Mouse (Mus musculus) effector memory CD4-positive, alpha-beta T cell, adult 5 months (primary cell): ENCODE data around the gene Lhfpl4. TPM values are rescaled to one million over a fixed set of nuclear protein-coding genes. Genes with fewer than 3 reads are reported as not detected.

Experiments
- polyA plus RNA-seq: library from polyadenylated mRNA; unstranded; fragments of 100-300 nt; shearing (Covaris generic); gene quantifications from one replicate; pipeline ENCODE4 v1.2.1, GENCODE M21; 2017

The Lhfpl4 gene
- polyA plus RNA-seq, result 0.62 TPM

DNA sequence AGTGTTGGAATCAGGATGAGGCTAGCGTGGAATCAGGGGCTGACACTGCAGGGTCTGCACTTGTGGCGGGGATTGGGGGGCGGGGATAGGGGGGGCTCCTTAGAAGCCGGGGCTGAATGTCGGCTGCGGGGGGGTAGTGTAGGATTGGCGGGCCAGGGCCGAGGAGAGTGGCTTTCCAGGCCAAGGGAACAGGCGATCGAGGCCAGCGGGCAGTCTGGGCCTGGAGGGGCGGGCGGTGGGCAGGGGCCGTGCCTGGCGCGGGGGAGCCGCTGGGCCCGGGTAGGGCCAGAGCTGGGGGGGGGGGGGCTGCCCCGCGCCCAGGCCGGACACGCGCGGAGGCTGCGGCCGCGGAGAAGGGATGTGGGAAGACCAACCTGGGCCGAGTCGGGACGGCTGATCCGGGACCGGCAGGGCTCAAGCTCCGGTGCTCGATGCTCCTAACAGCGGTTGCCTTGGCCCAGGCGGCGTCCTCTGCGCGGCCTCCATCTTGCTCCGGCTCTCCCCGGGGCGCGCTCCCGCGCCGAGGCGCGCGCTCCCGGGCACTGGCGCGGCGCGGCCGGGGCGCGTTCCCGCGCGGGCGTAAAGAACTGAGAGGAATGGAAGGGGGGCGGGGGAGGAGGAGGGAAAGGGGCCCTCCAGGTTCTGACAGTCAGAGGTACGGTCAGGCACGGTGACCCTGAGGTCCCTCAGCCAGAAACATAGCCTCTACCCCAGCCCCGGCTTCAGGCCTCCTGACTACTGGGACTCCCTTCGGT is at the start of gene Lhfpl4:
Gene Lhfpl4, minus strand, starts transcription at position 544 of the 755 bp plus-strand sequence.

GRCm38 (mm10) chr6:113237542-113238270 is 42.5 kb upstream of the Lhfpl4 start, which contains the start of gene Mtmr14:
Mtmr14 (plus strand) TSS chr6:113237843.

Other genes starting within 250 kb of the Lhfpl4 start
- gene Srgap3, start 248.1 kb downstream of the Lhfpl4 start, polyA plus RNA-seq, result 0.11 TPM
- gene Thumpd3, start 149.2 kb downstream of the Lhfpl4 start, polyA plus RNA-seq, result 42.7 TPM
- gene Setd5, start 118.0 kb downstream of the Lhfpl4 start, polyA plus RNA-seq, result 54.1 TPM
- gene Mtmr14, start 42.5 kb upstream of the Lhfpl4 start, polyA plus RNA-seq, result 50.4 TPM
- not detected for gene Cpne9, start 86.9 kb upstream of the Lhfpl4 start, polyA plus RNA-seq
- gene Brpf1, start 111.8 kb upstream of the Lhfpl4 start, polyA plus RNA-seq, result 50.9 TPM
- 4.6 TPM for gene Ogg1, start 131.6 kb upstream of the Lhfpl4 start, polyA plus RNA-seq
- 0.47 TPM for gene Camk1, start 148.6 kb upstream of the Lhfpl4 start, polyA plus RNA-seq
- 28.9 TPM for gene Tada3, start 182.5 kb upstream of the Lhfpl4 start, polyA plus RNA-seq
- 335 TPM for gene Arpc4, start 182.7 kb upstream of the Lhfpl4 start, polyA plus RNA-seq
- gene Ttll3, start 193.9 kb upstream of the Lhfpl4 start, polyA plus RNA-seq, result 12.0 TPM
- gene Rpusd3, start 224.0 kb upstream of the Lhfpl4 start, polyA plus RNA-seq, result 11.5 TPM
- gene Cidec, start 240.4 kb upstream of the Lhfpl4 start, polyA plus RNA-seq, result not detected
- 18.1 TPM for gene Jagn1, start 247.2 kb upstream of the Lhfpl4 start, polyA plus RNA-seq